Mouse (Mus musculus) gastrocnemius, postnatal 36 days (tissue): ENCODE results near the gene Bicc1. TPM values are rescaled to one million over a fixed set of nuclear protein-coding genes. Genes with fewer than 3 reads are reported as not detected.

Experiments
- DNase-seq, 2 experiments: peaks; one replicate each; pipeline ENCODE4 v3.0.0; 2022
- intact Hi-C: fragments of 180-260 bp; cut with DNase I; formaldehyde crosslinking; loops from one replicate; pipeline ENCODE4 v1.15.1; 2025
- total RNA-seq, 2 experiments: library from RNA; stranded (reverse); gene quantifications; 2 replicates each; pipeline ENCODE4 v1.2.3; 2021

Bicc1 gene
- total RNA-seq, 2 experiments from 2014 or later, result 8.1 to 8.4 TPM

- intact Hi-C loops, result no loop called here
- DNase-seq, result no peak
Observed at GRCm38 (mm10) chr10:71127278-71127950, 32.1 kb downstream of the Bicc1 start.

GRCm38 (mm10) chr10:71123974-71124373 lies 35.5 kb downstream of the Bicc1 start:
- intact Hi-C loops, result no loop called here

GRCm38 (mm10) chr10:71123395-71123794 lies 36.1 kb downstream of the Bicc1 start:
- no peak for DNase-seq
- intact Hi-C loops, result no loop called here

More at GRCm38 (mm10) chr10:71123974-71124373, 35.5 kb downstream of the Bicc1 start:
- no peak for DNase-seq

GRCm38 (mm10) chr10:71122480-71122879 lies 37.0 kb downstream of the Bicc1 start:
- intact Hi-C loops, result no loop called here
- no peak for DNase-seq

GRCm38 (mm10) chr10:71120769-71121165 lies 38.7 kb downstream of the Bicc1 start:
- no peak for DNase-seq
- intact Hi-C loops, result no loop called here

GRCm38 (mm10) chr10:71120121-71120768 lies 39.3 kb downstream of the Bicc1 start:
- no peak for DNase-seq
- intact Hi-C loops, result no loop called here

GRCm38 (mm10) chr10:71119120-71119847 lies 40.2 kb downstream of the Bicc1 start:
- intact Hi-C loops, result no loop called here
- DNase-seq, result no peak

- intact Hi-C loops, result no loop called here
- DNase-seq, result no peak
Observed at GRCm38 (mm10) chr10:71117766-71118165, 41.7 kb downstream of the Bicc1 start.

GRCm38 (mm10) chr10:71114260-71114920 lies 45.1 kb downstream of the Bicc1 start:
- intact Hi-C loops, result no loop called here
- DNase-seq, result no peak

- intact Hi-C loops, result no loop called here
Observed at GRCm38 (mm10) chr10:71106491-71107205, 52.9 kb downstream of the Bicc1 start.

GRCm38 (mm10) chr10:71104791-71105190 lies 54.7 kb downstream of the Bicc1 start:
- no peak for DNase-seq
- intact Hi-C loops, result no loop called here

More at GRCm38 (mm10) chr10:71106491-71107205, 52.9 kb downstream of the Bicc1 start:
- no peak for DNase-seq

- DNase-seq, result no peak
- intact Hi-C loops, result no loop called here
Observed at GRCm38 (mm10) chr10:71100815-71101499, 58.5 kb downstream of the Bicc1 start.

- DNase-seq, result no peak
- intact Hi-C loops, result no loop called here
Observed at GRCm38 (mm10) chr10:71094707-71095254, 64.7 kb downstream of the Bicc1 start.

GRCm38 (mm10) chr10:71093312-71093711 lies 66.2 kb downstream of the Bicc1 start:
- intact Hi-C loops, result no loop called here
- no peak for DNase-seq

- intact Hi-C loops, result no loop called here
- no peak for DNase-seq
Observed at GRCm38 (mm10) chr10:71087359-71087716, 72.2 kb downstream of the Bicc1 start.

GRCm38 (mm10) chr10:71086571-71087358 lies 72.7 kb downstream of the Bicc1 start:
- no peak for DNase-seq
- intact Hi-C loops, result no loop called here

GRCm38 (mm10) chr10:71082986-71083385 lies 76.5 kb downstream of the Bicc1 start:
- intact Hi-C loops, result no loop called here
- no peak for DNase-seq

GRCm38 (mm10) chr10:71078856-71079255 lies 80.6 kb downstream of the Bicc1 start:
- no peak for DNase-seq
- intact Hi-C loops, result no loop called here

GRCm38 (mm10) chr10:71065009-71065408 lies 94.5 kb downstream of the Bicc1 start:
- no peak for DNase-seq
- intact Hi-C loops, result loop anchor here (10.0 kb wide), 1 partner anchor 80 kb away; no protein-coding TSS in a partner anchor
